Mouse (Mus musculus) thymus, adult 2 months (tissue): ENCODE data around the gene Cib1.

Source experiments
- CTCF ChIP-seq: fragments of 200-500 bp; IDR thresholded peaks from 2 replicates; pipeline ENCODE4 v1.5.1; 2012; ENCODE audit warnings: mild to moderate bottlenecking, control low read depth, low read length, moderate library complexity, borderline replicate concordance; ENCODE audit not compliant: control insufficient read depth, poor library complexity, insufficient read depth; ENCODE audit errors: extremely low read depth
- POLR2A ChIP-seq: fragments of 200-500 bp; IDR thresholded peaks from 2 replicates; pipeline ENCODE4 v1.6.1; 2012; ENCODE audit warnings: mild to moderate bottlenecking, low read length, control low read depth, moderate library complexity; ENCODE audit not compliant: control insufficient read depth, poor library complexity, insufficient read depth; ENCODE audit errors: extremely low read depth

- TF ChIP-seq POLR2A (no peak), CTCF (no peak)
These were observed 31.6 kb downstream of the Cib1 start for GRCm38 (mm10) chr7:80200963-80201539.
